Mouse (Mus musculus) stomach, postnatal 0 days (tissue): ENCODE results near the gene N4bp1. TPM values are rescaled to one million over a fixed set of nuclear protein-coding genes. Genes with fewer than 3 reads are reported as not detected.

ENCODE experiments used
- ATAC-seq: fragments of 200-750 bp; cut with Nextera tagmentation; 2 replicates; pipeline ENCODE4 v1.8.0; 2017; ENCODE audit not compliant: low FRiP score, low TSS enrichment
- DNase-seq: peaks from one replicate; pipeline ENCODE4 v3.0.0-alpha.2; 2016; ENCODE audit warnings: low spot score
- H3K27ac ChIP-seq: fragments of 300-500 bp; sonication (generic); replicated peaks from 2 replicates; pipeline ENCODE4 v1.5.1; 2014; ENCODE audit warnings: mild to moderate bottlenecking, control low read depth
- H3K27me3 ChIP-seq: fragments of 300-500 bp; sonication (generic); 2 replicates; pipeline ENCODE4 v1.6.1; 2014; ENCODE audit warnings: low read length; ENCODE audit not compliant: control insufficient read depth, insufficient read depth
- H3K36me3 ChIP-seq: fragments of 300-500 bp; sonication (generic); 2 replicates; pipeline ENCODE4 v1.6.1; 2014; ENCODE audit warnings: low read length, mixed read lengths; ENCODE audit not compliant: control insufficient read depth, insufficient read depth
- H3K4me1 ChIP-seq: fragments of 300-500 bp; sonication (generic); replicated peaks from 2 replicates; pipeline ENCODE4 v1.6.1; 2014; ENCODE audit warnings: antibody characterized with exemption; ENCODE audit not compliant: control insufficient read depth, insufficient read depth
- H3K4me2 ChIP-seq: fragments of 300-500 bp; sonication (generic); replicated peaks from 2 replicates; pipeline ENCODE4 v1.6.1; 2014; ENCODE audit warnings: low read depth, mild to moderate bottlenecking, control low read depth, moderate library complexity
- H3K4me3 ChIP-seq: fragments of 300-500 bp; sonication (generic); 2 replicates; pipeline ENCODE4 v1.5.1; 2014; ENCODE audit warnings: low read depth, low read length, control low read depth
- H3K9ac ChIP-seq: fragments of 300-500 bp; sonication (generic); 2 replicates; pipeline ENCODE4 v1.6.1; 2014; ENCODE audit warnings: mild to moderate bottlenecking, low read length, control low read depth, mixed read lengths
- H3K9me3 ChIP-seq: fragments of 300-500 bp; sonication (generic); 2 replicates; pipeline ENCODE4 v1.6.1; 2016; ENCODE audit warnings: low read length; ENCODE audit not compliant: control insufficient read depth
- CTCF ChIP-seq: IDR thresholded peaks from 2 replicates; pipeline ENCODE4 v1.5.1; 2016; ENCODE audit warnings: antibody characterized with exemption, low read depth, mild to moderate bottlenecking, moderate library complexity
- EP300 ChIP-seq: optimal IDR thresholded peaks from 2 replicates; pipeline ENCODE3; 2016; ENCODE audit warnings: antibody characterized with exemption
- WGBS: fragments of 180-500 bp; shearing (Covaris S2); extraction: QIAGEN DNeasy Blood & Tissue Kit; methylation state at CpG from one replicate; pipeline ENCODE4 v1.1.7; 2014; 5-methylcytosine and 5-hydroxymethylcytosine counted together
- polyA plus RNA-seq: library from polyadenylated mRNA; unstranded; fragments of >200 nt; fragmentation: Nextera tagmentation; extraction: Ambion mirVana; gene quantifications from 2 replicates; pipeline ENCODE4 v1.2.1, GENCODE M21; 2015

Gene N4bp1
- polyA plus RNA-seq, 1 experiment from 2014 or later, result 6.5 TPM

DNA sequence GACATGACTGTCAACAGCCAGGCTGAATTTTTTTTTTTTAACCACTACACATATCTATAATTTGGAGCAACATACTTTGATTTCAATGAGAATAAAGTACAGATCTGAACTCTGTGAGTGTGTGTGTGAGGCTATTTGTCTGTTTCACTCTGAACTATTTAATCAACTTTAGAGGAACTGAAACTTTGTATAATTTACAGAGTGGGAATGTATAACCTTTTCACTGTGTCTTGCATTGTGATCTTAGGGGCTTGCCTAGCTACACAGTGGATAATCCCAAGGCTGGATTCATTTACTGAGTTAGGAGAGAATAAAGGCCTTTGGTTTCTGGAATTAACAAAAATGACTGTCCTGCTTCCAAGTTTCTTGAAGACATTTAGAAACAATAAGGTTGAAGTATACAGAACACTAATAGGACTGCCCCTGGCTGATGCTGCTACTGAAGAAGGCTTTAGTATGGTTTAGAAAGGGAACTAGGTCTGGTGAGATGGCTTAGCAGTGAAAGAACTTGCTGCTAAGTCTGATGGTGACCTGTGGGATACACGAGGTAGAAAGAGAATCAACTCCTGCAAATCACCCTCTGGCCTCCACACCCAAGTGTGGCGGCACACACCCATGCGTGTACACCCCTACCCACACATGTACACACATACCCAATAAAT, 22.8 kb downstream of the N4bp1 start:
- Histone ChIP-seq H3K4me3 (no peak overlapping the region), H3K36me3 (peaks cover 10% of the 10 kb centered on the region; the same call in 1 of the 2 replicates), H3K4me2 (no peak overlapping the region), H3K9me3 (no peaks in the 10 kb centered on the region), H3K9ac (no peak overlapping the region), H3K27me3 (no peaks in the 10 kb centered on the region), H3K4me1 (no peaks in the 10 kb centered on the region), H3K27ac (no peak overlapping the region)
- ATAC-seq (no peak), DNase-seq (no peak)
- WGBS, result 69% methylated on average over 3 of the region's 3 CpGs
- no peak for TF ChIP-seq CTCF
- TF ChIP-seq EP300, result no peak

DNA sequence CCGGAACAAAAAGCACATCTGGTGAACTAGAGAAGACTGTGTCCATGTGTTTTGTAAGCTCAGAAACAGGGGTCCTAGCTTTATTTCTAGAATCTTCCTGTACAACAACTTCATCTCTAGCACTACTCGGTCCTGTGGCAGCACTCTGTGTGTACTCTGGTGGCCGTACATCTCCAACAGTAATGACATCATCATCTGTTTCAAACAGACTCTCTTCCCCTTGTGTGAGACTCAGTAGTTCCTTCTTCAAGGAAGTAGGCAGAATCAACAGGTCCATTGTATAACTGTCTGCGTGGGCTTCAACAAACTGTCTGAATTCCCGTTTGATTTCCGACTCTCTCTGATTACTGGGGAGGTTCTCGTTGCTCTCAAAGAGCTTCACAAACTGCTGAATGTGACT, 23.5 kb downstream of the N4bp1 start:
- no peak for TF ChIP-seq EP300
- TF ChIP-seq CTCF, result no peak
- DNase-seq, result no peak
- Histone ChIP-seq H3K27ac (no peak overlapping the region), H3K9ac (no peak overlapping the region), H3K4me3 (no peak overlapping the region), H3K9me3 (no peaks in the 10 kb centered on the region), H3K4me1 (no peaks in the 10 kb centered on the region), H3K36me3 (peaks cover 10% of the 10 kb centered on the region; the same call in 1 of the 2 replicates), H3K4me2 (no peak overlapping the region), H3K27me3 (no peaks in the 10 kb centered on the region)
- 73% methylated on average over 7 of the region's 7 CpGs for WGBS
- no peak for ATAC-seq

DNA sequence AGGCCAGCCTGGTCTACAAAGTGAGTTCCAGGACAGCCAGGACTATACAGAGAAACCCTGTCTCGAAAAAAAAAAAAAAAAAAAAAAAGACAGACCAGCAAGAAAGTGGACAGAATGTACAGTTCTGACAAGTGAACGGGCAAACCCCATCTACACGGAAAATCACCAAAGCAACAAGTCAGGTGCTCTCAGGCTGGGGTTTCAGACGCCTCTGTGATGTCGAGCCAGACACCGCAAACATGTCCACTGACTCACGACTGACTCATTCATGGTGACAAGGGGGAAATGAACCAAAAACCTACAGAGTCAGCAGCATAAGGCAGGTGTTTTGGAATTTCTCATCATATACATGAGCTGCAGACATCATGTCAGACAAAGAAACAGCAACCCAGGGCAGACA, 28.8 kb downstream of the N4bp1 start:
- no peak for ATAC-seq
- no peaks in the 10 kb centered on the region for H3K27me3 ChIP-seq
- H3K9ac ChIP-seq, result no peak overlapping the region
- H3K27ac ChIP-seq, result no peak overlapping the region
- H3K4me1 ChIP-seq, result no peaks in the 10 kb centered on the region
- DNase-seq, result no peak
- no peaks in the 10 kb centered on the region for H3K9me3 ChIP-seq
- H3K4me2 ChIP-seq, result no peak overlapping the region
- peaks cover 9% of the 10 kb centered on the region; the same call in 1 of the 2 replicates for H3K36me3 ChIP-seq
- H3K4me3 ChIP-seq, result no peak overlapping the region
- 73% methylated on average over 7 of the region's 7 CpGs for WGBS
- TF ChIP-seq EP300 (no peak), CTCF (no peak)

GRCm38 (mm10) chr8:86854686-86855085, 30.4 kb downstream of the N4bp1 start:
- Histone ChIP-seq H3K9me3 (no peaks in the 10 kb centered on the region), H3K27me3 (no peaks in the 10 kb centered on the region), H3K27ac (no peak overlapping the region), H3K4me3 (no peak overlapping the region), H3K4me2 (no peak overlapping the region), H3K4me1 (no peaks in the 10 kb centered on the region), H3K9ac (no peak overlapping the region), H3K36me3 (peaks cover 4% of the 10 kb centered on the region)
- no peak for DNase-seq
- TF ChIP-seq CTCF, result no peak
- TF ChIP-seq EP300, result no peak
- no peak for ATAC-seq
- 64% methylated on average over 11 of the region's 11 CpGs for WGBS

DNA sequence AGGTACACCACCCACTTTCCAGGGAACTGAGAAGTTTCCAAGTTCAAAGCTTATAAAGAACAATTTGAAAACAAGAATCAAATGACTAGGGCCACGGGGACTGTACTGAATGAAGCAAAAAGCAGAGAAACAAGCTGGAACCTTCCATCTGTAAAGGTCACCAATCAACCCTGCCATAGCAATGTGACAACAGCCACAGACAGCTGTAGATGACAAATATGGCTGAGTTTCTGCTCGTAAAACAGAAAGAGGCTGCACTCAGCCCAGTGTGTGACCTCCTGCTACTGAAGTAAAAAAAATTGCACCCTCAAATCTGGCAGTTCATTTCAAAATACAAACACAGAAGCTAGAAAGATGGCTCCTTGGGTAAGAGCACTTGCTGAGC, 31.1 kb downstream of the N4bp1 start:
- TF ChIP-seq EP300 (no peak), CTCF (no peak)
- Histone ChIP-seq H3K36me3 (peaks cover 4% of the 10 kb centered on the region), H3K9me3 (no peaks in the 10 kb centered on the region), H3K9ac (no peak overlapping the region), H3K4me2 (no peak overlapping the region), H3K27me3 (no peaks in the 10 kb centered on the region), H3K27ac (no peak overlapping the region), H3K4me1 (no peaks in the 10 kb centered on the region), H3K4me3 (no peak overlapping the region)
- no peak for DNase-seq
- 65% methylated on average over 2 of the region's 2 CpGs for WGBS
- ATAC-seq, result no peak

- no peaks in the 10 kb centered on the region for H3K9me3 ChIP-seq
- peaks cover 4% of the 10 kb centered on the region for H3K36me3 ChIP-seq
- H3K9ac ChIP-seq, result no peak overlapping the region
- no peak overlapping the region for H3K4me2 ChIP-seq
- H3K4me3 ChIP-seq, result no peak overlapping the region
- H3K27me3 ChIP-seq, result no peaks in the 10 kb centered on the region
- 83% methylated on average over 8 of the region's 8 CpGs for WGBS
- DNase-seq (no peak), ATAC-seq (no peak)
- TF ChIP-seq EP300, result no peak
- TF ChIP-seq CTCF, result no peak
- H3K4me1 ChIP-seq, result no peaks in the 10 kb centered on the region
- H3K27ac ChIP-seq, result no peak overlapping the region
Measured at GRCm38 (mm10) chr8:86853266-86853988, 31.6 kb downstream of the N4bp1 start.
